Mouse (Mus musculus) megakaryocyte progenitor cell, adult 5-6 weeks (primary cell): Measurements from ENCODE around the gene Tbca. TPM values are rescaled to one million over a fixed set of nuclear protein-coding genes. Genes with fewer than 3 reads are reported as not detected.

Experiments
- ATAC-seq: replicated peaks from 2 replicates; pipeline ENCODE4 v1.8.0; 2016; ENCODE audit warnings: mild to moderate bottlenecking, moderate TSS enrichment, inconsistent platforms; ENCODE audit not compliant: poor library complexity
- total RNA-seq, 2 experiments: library from RNA; stranded (forward) in 1 of 2; stranded (reverse) in 1 of 2; fragments of 157-497, 149-512 nt in 1 of 2; fragments of 200-1000 nt in 1 of 2; gene quantifications; 2 replicates each; pipeline versions ENCODE4 v1.2.3 to v1.2.4; 2015 to 2017

Gene Tbca
- total RNA-seq (2015) (159 and 210 TPM in 2 replicates), total RNA-seq (2017) (146 and 173 TPM in 2 replicates)

DNA sequence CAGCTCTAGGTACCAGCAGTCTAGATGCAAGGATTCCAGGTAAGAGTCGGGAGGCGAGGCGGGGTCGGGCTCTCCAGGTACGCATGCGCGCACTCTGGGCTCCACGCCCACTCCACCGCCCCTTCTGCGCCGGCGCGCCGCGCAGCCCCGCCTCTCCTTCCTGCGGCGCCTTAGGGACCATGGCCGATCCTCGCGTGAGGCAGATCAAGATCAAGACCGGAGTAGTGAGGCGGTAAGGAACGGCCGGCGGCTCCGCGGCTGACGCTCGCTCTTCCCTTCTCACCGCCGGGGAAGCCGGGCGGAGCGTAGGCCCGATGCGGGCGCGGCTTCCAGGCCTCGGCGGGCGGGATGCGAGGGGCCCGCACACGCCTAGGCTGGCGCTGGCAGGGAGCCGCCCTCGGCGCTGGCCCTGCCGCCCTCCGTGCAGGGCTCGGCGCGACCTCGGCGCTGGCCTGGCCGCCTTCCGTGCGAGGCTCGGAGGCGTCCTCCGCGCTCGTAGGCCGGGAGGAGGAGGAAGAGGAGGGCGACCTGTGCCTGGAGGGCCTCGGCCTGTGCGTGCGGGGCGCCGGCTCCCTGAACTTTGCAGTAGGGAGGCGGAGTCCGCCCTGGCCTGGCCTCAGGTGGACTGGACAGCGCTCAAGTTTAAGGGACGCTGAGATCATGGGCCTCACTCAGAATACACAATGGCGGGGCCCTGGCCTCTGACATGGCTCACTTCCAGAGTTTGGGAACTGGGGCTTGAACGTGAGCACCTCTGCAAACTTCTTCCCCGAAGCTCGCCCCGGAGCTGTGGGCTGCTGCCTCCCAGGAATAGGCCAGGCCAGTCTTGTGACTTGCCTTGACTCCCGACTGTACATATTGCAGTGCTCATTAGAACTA is at the start of gene Tbca:
TSS of gene Tbca (plus strand) at position 140 of the 879 bp plus-strand sequence.
- ATAC-seq, result peak; percentile 94

DNA sequence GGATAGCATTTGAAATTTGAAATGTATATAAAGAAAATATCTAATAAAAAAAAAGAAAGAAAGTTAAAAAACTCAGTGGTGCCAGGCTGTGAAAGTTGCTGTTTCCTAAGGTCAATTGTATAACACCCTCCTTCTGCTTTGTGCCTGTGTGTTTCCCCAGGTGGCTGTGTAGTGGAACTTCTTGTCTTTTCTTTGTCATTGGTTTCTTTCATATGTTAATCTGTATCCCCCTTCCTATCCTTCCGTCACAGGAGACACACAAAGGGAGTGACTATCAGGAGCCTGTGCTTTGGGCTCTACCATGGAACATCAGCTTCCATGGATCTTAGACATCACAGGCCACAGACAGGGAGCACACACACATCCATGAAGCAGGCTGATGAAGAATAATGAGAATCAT is 43.5 kb upstream of the Tbca start:
- ATAC-seq, result no peak

DNA sequence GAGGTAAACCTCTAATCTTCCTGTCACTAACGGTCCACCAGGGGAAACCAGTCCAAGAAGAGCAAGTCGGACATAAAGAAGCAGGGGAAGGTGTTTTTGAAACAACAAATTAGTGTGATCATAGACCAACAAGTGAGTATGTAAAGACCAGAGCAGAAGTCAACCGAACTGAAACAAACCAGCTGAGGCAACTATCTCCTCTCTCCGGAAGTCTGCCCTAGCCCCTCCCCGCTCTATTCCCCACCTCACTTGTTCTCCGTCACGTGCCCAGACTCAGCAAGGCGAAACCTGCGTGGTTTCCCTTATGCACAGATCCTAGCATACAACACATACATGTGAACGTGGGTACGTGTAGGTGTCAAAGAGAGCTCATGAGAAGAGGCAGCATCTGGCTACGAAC is 22.9 kb upstream of the Tbca start:
- no peak for ATAC-seq

DNA sequence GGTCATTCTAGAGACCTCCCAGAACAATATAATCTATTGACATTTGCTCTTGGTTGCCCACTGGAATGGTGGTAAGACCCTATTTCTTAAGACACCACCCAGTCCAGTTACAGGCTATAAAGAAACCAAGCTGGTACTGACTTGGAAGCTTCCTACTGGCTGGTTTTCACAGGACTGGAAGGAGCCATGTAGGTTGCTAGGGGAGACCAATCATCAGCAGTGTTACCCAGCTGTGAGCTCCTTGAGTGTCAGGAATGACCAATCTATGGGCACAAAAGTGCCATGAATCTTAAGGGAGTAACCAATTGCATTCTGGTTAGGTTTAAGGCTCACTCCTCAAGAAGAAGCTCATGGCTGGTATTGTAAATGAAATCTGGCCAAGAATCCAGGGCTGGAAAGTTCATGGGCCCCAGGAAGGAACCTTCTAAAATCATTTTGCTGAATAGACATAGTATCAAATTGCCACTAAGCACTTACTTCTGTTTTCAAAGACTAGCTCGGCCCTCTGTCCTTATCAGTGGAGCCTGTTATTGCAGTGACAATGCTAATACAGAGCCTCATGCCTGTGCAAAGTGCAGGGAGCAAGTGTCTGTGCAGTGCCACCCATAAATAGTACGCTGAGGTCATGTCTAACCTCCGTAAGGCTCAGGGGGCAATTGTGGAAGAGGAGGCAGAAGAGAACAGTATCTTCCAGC is 20.1 kb upstream of the Tbca start:
- ATAC-seq, result no peak

DNA sequence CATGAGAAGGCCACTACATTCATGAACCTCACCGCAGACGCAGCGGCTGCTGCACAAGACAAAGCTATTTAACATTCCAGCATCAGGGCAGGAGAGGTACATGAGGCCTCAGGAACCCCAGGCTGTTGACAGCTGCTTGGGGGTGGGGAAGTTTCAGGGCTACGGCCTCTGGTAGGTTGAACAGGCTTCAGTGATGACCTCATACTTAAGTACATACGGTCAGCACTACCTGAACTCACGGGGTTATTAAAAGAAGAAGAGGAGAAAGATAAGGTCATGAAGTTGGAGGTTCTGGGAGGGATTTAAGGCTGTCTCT is 19.6 kb upstream of the Tbca start:
- no peak for ATAC-seq

DNA sequence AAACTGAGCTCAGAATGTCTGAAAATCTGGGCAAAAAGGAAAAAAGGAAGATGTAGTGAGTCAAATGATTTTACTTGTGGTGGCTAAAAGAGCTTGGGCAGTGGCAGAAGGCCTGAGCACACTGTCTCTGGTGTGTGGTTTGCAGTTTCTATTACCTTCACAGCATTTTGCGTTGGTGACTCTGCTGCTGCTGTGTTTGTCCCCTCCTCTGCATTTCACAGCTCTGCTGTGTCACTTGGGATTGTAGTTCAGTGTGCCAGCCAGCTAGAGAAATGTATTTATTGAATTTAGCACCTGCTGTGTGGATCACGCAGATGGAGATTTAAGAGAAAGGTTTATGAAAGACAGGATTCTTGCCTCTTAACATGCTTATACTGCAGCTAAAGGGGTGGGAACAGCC is 1.8 kb upstream of the Tbca start:
- ATAC-seq, result no peak

DNA sequence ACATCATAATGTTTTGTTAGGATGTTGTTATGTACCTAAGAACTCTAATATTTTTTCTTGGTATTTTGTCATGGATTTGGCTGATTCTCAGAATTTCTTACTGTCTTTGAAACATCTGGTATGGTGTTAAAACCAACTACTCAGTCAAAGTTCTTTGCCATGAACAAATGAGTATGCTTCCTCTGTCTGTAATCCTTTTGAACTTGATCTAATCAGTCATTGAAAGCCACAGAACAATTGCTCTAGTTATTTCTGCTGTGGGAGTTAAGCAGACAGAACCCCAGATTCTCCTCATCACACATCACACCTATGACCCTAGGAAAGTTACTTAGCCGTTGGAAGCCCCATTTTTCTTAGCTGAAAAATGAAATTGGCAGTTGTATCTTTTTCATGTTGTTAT is 6.0 kb downstream of the Tbca start:
- no peak for ATAC-seq

DNA sequence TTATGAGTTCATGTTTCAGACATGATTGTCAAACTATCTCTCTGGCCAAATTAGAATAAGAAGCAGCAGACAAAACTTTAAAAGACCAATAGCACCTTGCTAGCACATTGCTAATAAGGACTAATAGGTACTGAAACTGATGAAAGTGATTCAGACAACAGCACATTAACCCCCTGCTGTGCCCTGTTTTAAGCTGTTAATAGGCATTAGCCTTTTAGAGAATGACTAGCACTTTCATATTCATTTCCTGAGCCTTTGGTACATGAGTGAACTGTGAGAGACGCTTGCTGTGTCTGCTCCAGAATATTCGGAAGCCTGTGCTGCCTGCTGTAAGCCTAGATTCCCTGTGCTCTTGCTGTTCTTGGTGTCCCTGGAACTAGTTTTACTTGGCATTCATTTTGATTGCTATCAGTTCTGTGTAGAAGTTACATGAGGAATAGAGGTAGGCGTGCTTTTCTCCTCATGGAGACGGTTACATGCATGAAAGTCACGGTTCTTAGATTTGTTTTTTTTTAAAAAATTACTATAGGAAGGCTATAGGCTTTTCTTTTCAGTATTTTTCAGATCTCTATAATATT is 14.9 kb downstream of the Tbca start:
- ATAC-seq, result no peak

DNA sequence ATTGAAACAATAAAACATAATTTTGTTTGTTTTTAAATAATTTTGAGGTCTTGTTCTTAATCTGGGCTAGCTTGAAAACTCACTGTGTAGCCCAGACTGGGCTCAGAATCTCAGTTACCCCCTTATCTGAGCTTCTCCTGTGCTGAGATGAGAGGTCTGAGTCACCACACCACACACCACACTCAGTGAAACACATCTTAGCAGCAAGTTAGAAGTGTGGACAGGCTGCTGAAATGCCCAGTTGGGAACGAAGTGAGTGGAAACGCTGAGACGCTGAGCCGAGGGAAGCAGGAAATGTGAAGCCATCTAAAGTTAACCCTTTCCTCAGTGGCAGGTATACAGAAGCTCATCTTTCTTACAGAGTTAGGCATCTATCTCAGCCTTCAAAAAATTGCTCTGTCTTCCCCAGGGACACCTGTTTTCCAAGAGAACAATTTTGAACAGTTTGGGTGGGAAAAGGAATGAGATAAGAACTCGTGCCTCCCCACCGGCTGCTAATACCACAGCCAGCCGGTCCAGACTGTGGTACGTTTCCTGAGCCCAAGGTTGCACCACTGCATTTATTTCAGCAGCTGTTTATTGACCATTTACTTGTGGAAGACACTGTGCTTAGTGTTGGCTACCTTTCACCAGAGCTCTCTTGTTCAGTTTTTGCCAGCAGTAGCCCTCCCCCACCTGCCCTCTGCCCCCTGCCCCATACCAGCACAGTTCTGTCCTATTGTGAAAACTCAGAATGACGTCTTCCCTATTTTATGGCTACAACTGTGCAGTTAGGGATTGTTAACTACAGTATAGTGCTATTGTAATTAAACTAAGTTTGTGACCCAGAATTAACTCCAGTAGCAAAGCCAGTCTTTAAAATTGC is 17.8 kb downstream of the Tbca start:
- peak; percentile 66 for ATAC-seq

DNA sequence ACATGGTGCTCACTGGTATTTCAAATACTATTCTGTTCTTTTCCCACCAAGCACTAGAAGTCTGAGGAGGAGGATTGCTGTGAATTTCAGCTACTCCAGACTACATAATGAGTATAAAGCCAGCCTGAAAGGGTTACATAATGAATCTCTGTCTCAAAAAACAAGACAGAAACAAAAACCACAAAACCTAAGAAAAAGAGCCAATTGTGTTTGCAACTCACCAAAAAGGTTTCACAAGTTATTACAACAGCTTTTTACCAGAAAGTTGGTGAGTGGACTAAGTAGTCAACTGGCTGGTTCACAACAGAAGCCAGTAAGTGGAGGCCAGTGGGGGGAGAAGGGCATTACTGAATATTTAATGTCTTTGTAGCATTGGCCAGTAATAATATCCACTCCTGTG is 19.9 kb downstream of the Tbca start:
- ATAC-seq, result peak; percentile 52

DNA sequence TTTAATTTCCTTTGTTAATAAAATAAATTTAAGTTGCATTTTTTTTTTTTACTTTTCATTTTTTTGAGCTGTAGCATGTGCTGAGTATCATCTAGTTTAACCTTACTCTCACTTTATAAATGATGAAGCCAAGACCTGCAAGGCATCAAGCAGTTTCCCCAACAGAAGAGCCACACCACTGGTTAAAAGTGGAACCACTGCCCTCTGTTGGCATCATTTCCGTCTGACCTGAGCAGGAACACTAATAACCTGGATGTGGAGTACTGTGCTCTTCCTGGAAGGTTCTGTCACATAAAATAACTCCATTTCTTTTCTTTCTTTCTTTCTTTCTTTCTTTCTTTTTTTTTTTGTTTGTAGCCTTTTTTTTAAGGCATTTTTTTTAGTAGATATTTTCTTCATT is 21.0 kb downstream of the Tbca start:
- ATAC-seq, result 0 out of 2 replicates have a peak, but pooled peaks have one; percentile 38

DNA sequence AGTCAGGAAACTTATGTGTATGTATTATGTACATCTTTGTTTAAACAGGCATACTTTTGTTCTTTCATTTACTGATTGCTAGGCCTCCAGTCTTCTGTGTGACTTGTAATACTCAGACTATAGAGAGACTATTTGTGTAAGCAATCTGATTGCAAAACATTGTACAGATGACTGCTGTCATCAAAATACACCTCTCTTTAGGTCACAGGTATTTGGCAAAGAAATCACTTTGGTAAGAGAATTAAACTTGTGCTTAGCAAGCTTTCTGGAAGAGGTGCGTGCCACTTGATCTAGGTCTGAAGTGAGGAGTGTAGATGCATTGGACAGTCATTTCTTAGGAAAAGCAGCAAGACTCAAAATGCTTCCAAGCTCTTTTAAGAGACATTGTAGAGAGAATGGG is 22.7 kb downstream of the Tbca start:
- ATAC-seq, result no peak

DNA sequence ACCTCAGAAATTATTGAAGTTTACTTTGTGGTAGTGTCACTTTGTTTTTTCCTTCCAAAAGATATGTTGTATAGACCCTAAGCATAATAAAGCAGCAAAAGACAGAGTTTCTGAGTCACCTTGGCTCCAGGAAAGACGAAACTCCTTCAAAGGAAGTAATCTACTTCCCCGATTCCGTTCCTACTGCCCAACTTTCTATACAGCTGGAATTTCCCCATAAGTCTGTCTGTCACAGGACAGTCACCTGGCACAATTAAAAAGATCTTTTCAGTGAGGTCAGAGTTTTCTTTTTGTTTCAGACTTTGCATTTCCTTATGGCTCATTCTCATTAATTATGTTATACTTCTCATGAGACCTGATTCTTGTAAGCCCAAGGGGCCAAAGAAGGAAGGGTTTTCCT is 25.1 kb downstream of the Tbca start:
- no peak for ATAC-seq

DNA sequence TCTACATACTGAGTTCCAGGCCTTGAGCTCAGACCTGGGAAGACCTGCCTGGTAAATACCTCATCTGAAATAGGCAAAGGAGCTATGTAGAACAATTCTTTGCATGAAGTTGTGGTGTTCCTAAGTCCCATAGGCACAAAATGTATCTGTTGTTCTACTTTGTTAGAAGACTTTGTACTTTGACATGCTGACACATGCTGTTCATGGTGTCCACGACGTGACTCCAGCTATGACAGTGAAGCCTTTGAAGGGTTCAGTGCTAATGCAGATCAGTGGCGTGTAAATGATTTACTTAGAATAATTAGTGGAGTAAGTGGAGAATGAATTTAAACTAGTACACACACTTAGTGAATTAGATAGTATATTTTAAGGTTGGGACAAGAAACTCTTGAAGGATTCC is 31.8 kb downstream of the Tbca start:
- ATAC-seq, result no peak

DNA sequence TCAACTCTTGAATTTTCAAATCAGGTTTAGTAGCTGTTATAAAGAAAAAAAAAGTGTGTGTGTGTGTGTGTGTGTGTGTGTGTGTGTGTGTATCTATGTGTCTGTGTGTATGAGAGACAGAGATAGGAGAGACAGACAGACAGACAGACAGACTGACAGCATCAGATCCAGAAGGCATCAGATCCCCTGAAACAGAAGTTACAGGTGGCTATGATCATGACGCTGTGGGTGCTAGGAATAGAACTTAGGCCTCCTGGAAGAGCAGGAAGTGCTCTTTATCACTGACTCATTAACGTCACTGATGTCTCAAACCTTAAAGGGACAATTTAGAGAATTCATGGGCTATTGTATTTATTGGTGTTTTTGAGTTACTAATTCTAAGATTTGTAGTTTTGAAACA is 32.2 kb downstream of the Tbca start:
- no peak for ATAC-seq

DNA sequence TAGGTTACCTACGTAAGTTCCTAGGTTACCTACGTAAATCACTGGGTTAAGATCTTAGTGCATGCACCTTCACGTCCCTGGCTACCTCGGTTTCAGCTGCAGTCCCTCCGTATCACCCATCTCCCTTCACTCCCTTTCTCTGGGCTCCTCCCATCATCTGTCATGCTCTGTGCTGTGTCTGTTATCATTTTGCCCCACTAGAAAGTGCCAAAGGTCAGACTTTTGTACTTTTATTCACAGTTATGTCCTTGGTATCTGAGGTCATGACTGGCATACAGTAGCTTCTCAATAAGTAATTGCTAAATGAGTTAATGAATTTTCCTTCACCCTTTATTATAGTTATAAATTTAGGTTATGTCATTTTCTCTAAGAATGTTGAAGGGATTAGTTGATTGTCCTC is 37.7 kb downstream of the Tbca start:
- ATAC-seq, result no peak

DNA sequence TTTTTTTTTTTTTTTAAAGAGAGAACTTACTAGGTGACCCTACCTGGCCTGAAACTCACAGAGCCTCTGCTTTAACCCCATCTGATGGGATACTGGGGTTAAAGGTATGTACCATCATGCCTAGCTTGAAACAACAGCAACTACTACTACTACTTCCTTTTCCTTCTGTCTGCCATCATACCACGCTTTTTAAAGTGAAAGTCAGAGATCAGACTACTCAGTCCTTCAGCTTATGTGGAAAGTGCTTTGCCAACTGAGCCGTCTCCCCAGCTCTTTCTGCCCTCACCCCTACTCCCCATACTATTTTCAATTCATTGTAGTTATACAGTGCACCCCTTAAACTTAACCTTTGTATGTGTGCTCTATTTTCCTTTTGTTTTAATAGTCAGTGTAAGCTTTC is 38.3 kb downstream of the Tbca start:
- ATAC-seq, result no peak

DNA sequence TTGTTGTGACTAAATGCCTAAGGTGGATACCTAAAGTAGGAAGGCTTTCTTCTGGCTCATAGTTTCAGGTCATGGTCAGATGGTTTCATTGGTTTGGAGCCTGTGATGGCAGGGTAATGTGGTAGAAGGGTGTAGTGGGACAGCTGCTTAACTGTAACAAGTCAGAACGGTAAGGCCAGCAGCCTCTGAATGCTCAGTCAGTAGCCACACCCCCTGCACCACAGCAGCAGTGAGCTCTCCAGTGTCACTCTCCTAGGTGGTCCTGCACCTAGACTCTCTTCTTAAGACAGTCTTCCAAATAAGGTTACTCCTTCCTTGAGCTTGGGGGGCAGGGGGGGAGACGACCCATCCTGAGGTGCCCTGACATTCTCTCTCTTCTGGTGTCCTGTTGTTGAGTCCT is 39.1 kb downstream of the Tbca start:
- ATAC-seq, result no peak

DNA sequence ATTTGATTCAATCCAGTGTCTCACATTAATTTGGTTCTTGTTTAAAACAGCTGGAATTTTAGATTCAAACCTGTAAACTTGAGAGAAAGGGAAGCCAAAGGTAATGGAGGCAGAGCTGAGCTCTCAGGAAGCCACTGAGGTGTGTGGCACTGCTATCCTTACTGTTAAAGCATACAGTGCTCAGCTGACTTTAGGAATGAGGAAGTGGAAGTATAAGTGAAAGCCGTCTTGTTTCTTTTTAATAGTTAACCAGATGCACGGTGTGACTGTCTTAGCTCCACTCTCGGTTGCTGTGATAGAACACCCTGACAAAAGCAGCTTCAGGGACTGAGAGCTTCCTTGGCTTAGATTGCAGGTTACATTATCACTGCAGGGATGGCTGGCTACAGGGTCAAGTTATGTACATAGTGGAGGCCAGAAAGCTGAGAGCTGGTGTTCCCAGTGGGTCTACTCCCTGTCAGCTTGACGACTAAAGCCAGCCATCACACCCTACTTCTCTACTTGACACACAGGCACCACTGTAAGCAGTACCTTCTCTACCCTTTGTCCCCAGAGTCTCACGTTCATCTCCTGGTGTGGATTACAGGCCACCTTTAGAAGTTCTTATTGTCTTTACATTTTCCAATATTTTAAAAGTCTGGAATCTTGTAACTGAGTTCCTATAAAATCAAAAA is 49.5 kb downstream of the Tbca start:
- ATAC-seq, result peak; percentile 55

DNA sequence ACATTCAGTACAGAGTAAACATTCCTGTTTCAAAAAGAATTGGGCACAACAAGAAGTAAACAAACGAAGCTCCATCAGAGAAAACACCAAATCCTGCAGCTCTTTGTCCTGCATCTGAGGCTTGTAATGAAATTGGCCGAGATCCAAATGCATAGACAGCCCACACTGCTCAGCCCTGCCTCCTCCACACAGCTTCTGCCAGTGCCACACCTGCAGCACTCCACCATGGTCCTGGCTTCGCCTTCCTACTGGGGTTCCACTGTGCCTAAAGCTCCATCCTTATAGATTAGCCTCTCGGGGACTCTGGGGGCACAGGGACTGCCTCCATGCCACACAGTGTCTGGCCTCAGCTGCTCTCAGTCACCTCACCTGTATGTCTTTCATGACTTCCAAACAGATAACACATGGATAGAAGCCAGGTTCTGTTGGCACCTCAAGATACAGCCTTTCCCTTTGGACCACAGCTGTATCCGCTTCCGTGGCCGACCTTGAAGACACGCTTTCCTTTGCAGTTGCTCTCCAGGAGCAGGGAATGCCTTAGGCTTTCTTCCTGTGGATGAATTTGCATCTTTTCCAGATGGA is 50.1 kb downstream of the Tbca start:
- ATAC-seq, result no peak
